Mouse (Mus musculus) liver, adult 2 months (tissue): Measurements from ENCODE around the gene Acss2. TPM values are rescaled to one million over a fixed set of nuclear protein-coding genes. Genes with fewer than 3 reads are reported as not detected.

Source experiments
- DNase-seq: peaks from one replicate; pipeline ENCODE4 v3.0.0-alpha.2; 2011; ENCODE audit warnings: low read depth, low spot score; ENCODE audit errors: extremely low read depth
- H3K27ac ChIP-seq: fragments of 200-500 bp; replicated peaks from 2 replicates; pipeline ENCODE4 v1.5.1; 2012; ENCODE audit warnings: low read depth, mild to moderate bottlenecking, control low read depth, inconsistent platforms, low read length; ENCODE audit not compliant: insufficient read depth
- H3K27me3 ChIP-seq: fragments of 200-500 bp; 2 replicates; pipeline ENCODE4 v1.6.1; 2012; ENCODE audit warnings: mild to moderate bottlenecking, moderate library complexity, low read length, inconsistent platforms; ENCODE audit not compliant: control insufficient read depth, insufficient read depth
- H3K36me3 ChIP-seq: fragments of 200-500 bp; 2 replicates; pipeline ENCODE4 v1.6.1; 2012; ENCODE audit warnings: low read length, inconsistent platforms; ENCODE audit not compliant: control insufficient read depth, insufficient read depth
- H3K4me1 ChIP-seq: fragments of 200-500 bp; 2 replicates; pipeline ENCODE4 v1.6.1; 2011; ENCODE audit warnings: low read length; ENCODE audit not compliant: control insufficient read depth, insufficient read depth
- H3K4me3 ChIP-seq: fragments of 200-500 bp; 2 replicates; pipeline ENCODE4 v1.5.1; 2011; ENCODE audit warnings: low read depth, mild to moderate bottlenecking, control low read depth, low read length, moderate library complexity; ENCODE audit not compliant: insufficient read depth
- H3K79me2 ChIP-seq: fragments of 200-500 bp; 2 replicates; pipeline ENCODE4 v1.6.1; 2012; ENCODE audit warnings: inconsistent platforms, mild to moderate bottlenecking, low read length, moderate library complexity; ENCODE audit not compliant: control insufficient read depth, insufficient read depth
- H3K9ac ChIP-seq: fragments of 200-500 bp; 2 replicates; pipeline ENCODE4 v1.6.1; 2012; ENCODE audit warnings: low read depth, mild to moderate bottlenecking, control low read depth, inconsistent platforms, low read length
- CTCF ChIP-seq: fragments of 200-500 bp; IDR thresholded peaks from 2 replicates; pipeline ENCODE4 v1.5.1; 2011; ENCODE audit warnings: low read depth, low read length, control low read depth
- POLR2A ChIP-seq: fragments of 200-500 bp; IDR thresholded peaks from 2 replicates; pipeline ENCODE4 v1.6.1; 2011; ENCODE audit warnings: low read length, control low read depth; ENCODE audit not compliant: insufficient read depth; ENCODE audit errors: extremely low read depth
- WGBS: fragments of 180-500 bp; shearing (Covaris S2); methylation state at CpG from one replicate; pipeline ENCODE4 v1.1.7; 2018; 5-methylcytosine and 5-hydroxymethylcytosine counted together
- polyA plus RNA-seq: library from polyadenylated mRNA; depleted of rRNA; stranded (reverse); fragments of >200 nt; gene quantifications from 2 replicates; pipeline ENCODE4 v1.2.3, GENCODE M21; 2012
- total RNA-seq: library from RNA; depleted of rRNA; stranded (reverse); fragments of >200 nt; gene quantifications from 2 replicates; pipeline ENCODE4 v1.2.3, GENCODE M21; 2014

Gene Acss2
- total and polyA plus RNA-seq, 2 experiments = 248 to 297 TPM

GRCm38 (mm10) chr2:155628519-155628918 is 110.8 kb downstream of the Acss2 start:
- Histone ChIP-seq H3K4me3 (no peak overlapping the region), H3K27me3 (no peaks in the 10 kb centered on the region), H3K27ac (no peak overlapping the region), H3K4me1 (peaks cover 6% of the 10 kb centered on the region; the same call in 1 of the 2 replicates), H3K36me3 (no peaks in the 10 kb centered on the region), H3K79me2 (no peaks in the 10 kb centered on the region), H3K9ac (no peak overlapping the region)
- no peak for TF ChIP-seq POLR2A
- TF ChIP-seq CTCF = no peak
- DNase-seq = no peak
- WGBS = 96% methylated on average over 13 of the region's 13 CpGs

GRCm38 (mm10) chr2:155629231-155629661 is 111.5 kb downstream of the Acss2 start:
- Histone ChIP-seq H3K36me3 (peaks cover 2% of the 10 kb centered on the region; the same call in 1 of the 2 replicates), H3K79me2 (no peaks in the 10 kb centered on the region), H3K4me1 (peaks cover 6% of the 10 kb centered on the region; the same call in 1 of the 2 replicates), H3K4me3 (no peak overlapping the region; the same call in 1 of the 2 replicates), H3K27ac (no peak overlapping the region), H3K27me3 (no peaks in the 10 kb centered on the region), H3K9ac (no peak overlapping the region)
- no peak for DNase-seq
- WGBS = 9% methylated on average over 35 of the region's 35 CpGs
- TF ChIP-seq POLR2A (no peak), CTCF (no peak)

- 76% methylated on average over 20 of the region's 20 CpGs for WGBS
These were observed 112.4 kb downstream of the Acss2 start for GRCm38 (mm10) chr2:155630153-155630552.

GRCm38 (mm10) chr2:155630590-155631416 is 113.1 kb downstream of the Acss2 start:
- Histone ChIP-seq H3K79me2 (no peaks in the 10 kb centered on the region), H3K27me3 (no peaks in the 10 kb centered on the region), H3K36me3 (peaks cover 9% of the 10 kb centered on the region; the same call in 1 of the 2 replicates), H3K9ac (no peak overlapping the region), H3K27ac (no peak overlapping the region), H3K4me3 (no peak overlapping the region), H3K4me1 (peaks cover 6% of the 10 kb centered on the region; the same call in 1 of the 2 replicates)
- WGBS = 80% methylated on average over 43 of the region's 43 CpGs
- DNase-seq = no peak
- TF ChIP-seq CTCF = no peak
- no peak for TF ChIP-seq POLR2A

More at GRCm38 (mm10) chr2:155630153-155630552, 112.4 kb downstream of the Acss2 start:
- Histone ChIP-seq H3K4me3 (no peak overlapping the region), H3K4me1 (peaks cover 6% of the 10 kb centered on the region; the same call in 1 of the 2 replicates), H3K79me2 (no peaks in the 10 kb centered on the region), H3K27ac (no peak overlapping the region), H3K36me3 (peaks cover 8% of the 10 kb centered on the region; the same call in 1 of the 2 replicates), H3K27me3 (no peaks in the 10 kb centered on the region), H3K9ac (no peak overlapping the region)
- DNase-seq = no peak
- TF ChIP-seq CTCF (no peak), POLR2A (no peak)

GRCm38 (mm10) chr2:155632138-155632936 is 114.6 kb downstream of the Acss2 start:
- WGBS = 86% methylated on average over 30 of the region's 30 CpGs
- Histone ChIP-seq H3K9ac (no peak overlapping the region), H3K4me1 (peaks cover 6% of the 10 kb centered on the region; the same call in 1 of the 2 replicates), H3K27ac (no peak overlapping the region), H3K27me3 (no peaks in the 10 kb centered on the region), H3K79me2 (no peaks in the 10 kb centered on the region), H3K36me3 (peaks cover 11% of the 10 kb centered on the region; the same call in 1 of the 2 replicates), H3K4me3 (no peak overlapping the region)
- no peak for DNase-seq
- TF ChIP-seq POLR2A (no peak), CTCF (no peak)
